Mouse (Mus musculus) heart, postnatal 10 days (tissue): Measurements from ENCODE around the gene Col18a1. TPM values are rescaled to one million over a fixed set of nuclear protein-coding genes. Genes with fewer than 3 reads are reported as not detected.
A peak's percentile ranks its signal among the peaks of the same experiment; 100 is the strongest.

ENCODE experiments used
- DNase-seq, 2 experiments: peaks; one replicate each; pipeline ENCODE4 v3.0.0; 2021
- intact Hi-C: fragments of 180-260 bp; cut with DNase I; formaldehyde crosslinking; loops from one replicate; pipeline ENCODE4 v1.15.1; 2025
- total RNA-seq, 2 experiments: library from RNA; stranded (reverse); gene quantifications; 2 replicates each; pipeline ENCODE4 v1.2.3; 2021

The Col18a1 gene
- total RNA-seq, 2 experiments from 2014 or later = 49.9 to 53.2 TPM

DNA sequence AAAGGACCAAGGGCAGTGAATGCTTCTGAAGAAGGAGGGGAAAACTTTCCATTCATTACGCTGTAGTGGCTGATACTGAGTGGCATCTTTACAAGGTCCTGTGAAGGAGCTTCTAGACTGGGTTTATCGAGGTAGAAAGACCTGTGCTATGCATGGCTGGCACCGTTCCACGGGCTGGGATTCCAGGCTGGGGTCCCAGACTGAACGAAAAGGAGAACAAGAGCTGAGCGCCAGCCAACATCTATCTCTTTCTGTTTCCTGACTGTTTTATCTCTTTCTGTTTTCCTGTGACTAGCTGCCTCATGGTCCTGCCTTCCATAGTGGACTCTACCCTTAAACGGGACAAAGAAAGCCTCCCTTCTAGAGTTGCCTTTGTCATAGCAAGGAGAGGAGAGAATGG is 21.1 kb upstream of the Col18a1 start:
- DNase-seq = no peak
- intact Hi-C loops = no loop called here

DNA sequence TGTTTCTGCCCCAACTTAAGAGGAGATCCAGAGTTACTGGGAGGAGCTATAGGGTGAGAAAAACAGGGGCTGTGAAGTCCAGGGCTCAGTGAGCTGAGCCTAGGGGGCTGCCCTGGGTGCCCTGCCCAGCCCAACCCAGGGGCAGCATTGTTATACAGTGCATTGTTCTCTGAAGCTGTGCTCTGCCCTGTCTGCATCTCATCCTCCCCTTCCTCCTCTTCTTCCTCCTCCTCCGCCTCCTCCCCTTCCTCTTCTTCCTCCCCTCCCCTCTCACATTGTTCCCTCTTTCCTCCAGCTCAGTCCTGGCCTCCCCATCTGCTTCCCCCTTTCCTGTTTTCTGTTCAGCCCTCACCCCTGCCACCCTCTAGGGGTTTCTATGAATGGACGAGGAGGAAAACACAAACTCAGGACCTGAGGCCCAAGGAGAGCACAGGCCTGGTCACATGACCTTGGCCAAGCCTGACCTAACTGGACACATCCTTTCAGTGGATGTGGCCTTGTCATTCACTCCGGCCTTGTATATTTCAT is 16.5 kb upstream of the Col18a1 start:
- intact Hi-C loops = no loop called here
- DNase-seq = no peak

DNA sequence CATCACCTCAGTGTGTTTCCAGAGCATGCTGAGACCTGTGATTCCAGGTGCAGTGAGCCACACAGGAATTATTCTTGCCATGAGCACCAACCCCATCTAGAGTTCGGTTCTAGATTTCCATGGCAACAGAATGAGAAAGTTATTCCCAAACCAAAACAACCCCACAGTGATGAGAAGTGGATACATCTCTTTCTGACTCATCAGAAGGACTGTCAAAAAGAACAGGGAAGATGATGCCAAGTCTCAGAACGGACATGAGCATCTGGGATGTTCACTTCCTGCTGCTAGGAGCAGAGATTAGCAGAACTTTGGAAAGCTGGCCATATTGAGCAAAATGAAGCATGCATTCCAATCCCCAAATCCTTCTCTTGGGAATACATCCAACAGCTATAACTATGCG is 13.8 kb upstream of the Col18a1 start:
- intact Hi-C loops = no loop called here
- no peak for DNase-seq

DNA sequence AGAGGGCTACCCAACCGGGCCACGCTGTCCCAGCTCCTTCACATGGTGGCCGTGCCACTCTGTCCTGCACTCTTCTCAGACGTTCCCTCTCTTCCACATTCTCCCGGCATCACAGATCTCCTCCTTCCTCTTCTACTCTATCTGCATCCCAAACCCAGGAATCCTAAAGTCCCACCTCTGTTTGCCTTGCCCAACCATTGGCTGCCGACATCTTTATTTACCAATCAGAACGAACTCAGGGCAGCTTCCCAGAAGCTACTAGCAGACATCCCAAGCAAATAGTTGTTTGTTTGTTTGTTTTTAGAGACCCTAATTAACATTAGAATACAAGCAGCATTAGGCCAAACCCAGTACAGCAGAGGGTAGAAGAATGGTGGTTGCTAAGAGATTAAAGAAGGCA is 12.3 kb upstream of the Col18a1 start:
- DNase-seq = no peak
- intact Hi-C loops = no loop called here

DNA sequence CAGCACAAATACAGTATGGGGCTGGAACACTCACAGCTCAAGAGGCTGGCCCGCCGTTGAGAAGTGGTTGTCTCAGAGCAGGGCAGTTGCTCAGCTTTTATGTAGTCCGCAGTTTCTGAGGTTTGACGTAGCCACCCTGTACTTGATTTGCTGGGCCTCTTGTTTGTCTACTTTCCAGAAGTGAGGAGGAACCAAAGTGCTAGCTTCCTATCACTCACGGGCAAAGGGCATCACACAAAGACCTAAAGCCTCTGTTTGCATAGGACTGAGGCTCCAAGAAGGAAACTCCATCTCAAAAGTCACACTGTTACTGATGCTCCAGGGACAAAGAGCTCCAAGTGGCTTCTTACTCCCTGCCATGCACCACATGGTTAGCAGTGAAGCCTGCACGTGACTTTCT is 4.1 kb upstream of the Col18a1 start:
- intact Hi-C loops = no loop called here
- DNase-seq = no peak

DNA sequence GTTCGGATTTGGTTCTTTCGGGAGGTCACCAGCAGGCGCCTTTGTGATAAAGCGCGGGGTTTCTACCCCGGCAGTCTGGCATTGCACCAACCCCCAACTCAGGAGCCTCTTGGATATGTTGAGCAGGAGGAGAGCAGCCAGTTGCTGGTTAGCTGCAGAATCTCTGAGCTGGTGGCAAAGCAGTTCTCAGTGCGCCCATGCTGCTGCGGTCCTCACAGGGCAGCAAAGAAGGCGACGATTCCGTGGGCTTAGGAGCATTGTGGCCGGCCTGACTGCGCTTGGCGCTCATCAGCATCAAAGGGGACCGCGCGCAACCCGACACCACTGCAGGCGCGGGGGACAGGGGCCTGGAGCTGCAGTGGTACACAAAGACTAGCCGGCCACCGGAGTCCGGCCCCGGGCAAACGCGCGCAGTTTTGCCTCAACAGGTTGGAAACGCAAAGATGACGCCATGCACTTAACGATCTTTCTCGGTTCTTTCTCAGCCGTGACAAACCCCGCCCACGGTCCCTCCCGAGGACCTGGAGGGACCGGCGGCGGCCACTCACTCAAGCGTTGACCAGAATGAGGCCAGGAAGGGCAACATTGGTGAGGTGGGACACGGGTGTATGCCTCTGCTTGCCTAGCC is 916 bp downstream of the Col18a1 start:
- intact Hi-C loops = loop anchor here (2.0 kb wide), 1 partner anchor 39 kb away; no protein-coding TSS in a partner anchor
- DNase-seq = peak in 1 of 2 experiments; percentile 38

DNA sequence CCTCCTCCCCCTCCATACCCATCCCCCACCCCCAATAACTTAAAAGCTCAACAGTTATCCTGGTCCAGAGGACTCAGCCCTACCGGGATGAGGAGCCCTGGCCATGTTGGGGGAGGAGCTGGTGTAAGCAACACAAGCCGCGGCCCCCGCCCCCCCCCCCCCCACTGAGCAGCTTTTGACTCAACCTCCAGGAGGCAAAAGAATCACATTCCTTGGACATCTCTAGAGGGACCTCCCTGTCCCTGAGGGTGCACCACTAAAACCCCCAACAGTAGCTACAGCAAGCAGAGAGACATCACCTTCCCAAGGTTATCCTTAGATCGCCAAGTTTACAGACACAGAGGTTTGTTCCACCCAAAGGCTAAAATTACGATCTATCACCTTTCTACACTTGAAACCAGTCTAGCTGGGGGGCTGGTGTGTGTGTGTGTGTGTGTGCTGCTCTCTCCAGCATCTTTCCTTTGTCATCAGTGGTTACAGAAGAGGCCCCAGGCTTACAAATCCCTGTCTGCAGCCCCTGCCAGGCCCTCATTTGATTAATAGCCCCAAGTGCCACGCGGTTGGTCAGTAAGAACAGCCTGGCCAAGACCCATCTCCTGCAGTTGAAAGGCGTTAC is 1.8 kb downstream of the Col18a1 start:
- intact Hi-C loops = loop anchor here (2.0 kb wide), 1 partner anchor 40 kb away; no protein-coding TSS in a partner anchor
- DNase-seq = no peak

- DNase-seq = no peak
- intact Hi-C loops = loop anchor here (2.0 kb wide), 1 partner anchor 41 kb away; no protein-coding TSS in a partner anchor
Observed at GRCm38 (mm10) chr10:77164041-77164436, 2.3 kb downstream of the Col18a1 start.

DNA sequence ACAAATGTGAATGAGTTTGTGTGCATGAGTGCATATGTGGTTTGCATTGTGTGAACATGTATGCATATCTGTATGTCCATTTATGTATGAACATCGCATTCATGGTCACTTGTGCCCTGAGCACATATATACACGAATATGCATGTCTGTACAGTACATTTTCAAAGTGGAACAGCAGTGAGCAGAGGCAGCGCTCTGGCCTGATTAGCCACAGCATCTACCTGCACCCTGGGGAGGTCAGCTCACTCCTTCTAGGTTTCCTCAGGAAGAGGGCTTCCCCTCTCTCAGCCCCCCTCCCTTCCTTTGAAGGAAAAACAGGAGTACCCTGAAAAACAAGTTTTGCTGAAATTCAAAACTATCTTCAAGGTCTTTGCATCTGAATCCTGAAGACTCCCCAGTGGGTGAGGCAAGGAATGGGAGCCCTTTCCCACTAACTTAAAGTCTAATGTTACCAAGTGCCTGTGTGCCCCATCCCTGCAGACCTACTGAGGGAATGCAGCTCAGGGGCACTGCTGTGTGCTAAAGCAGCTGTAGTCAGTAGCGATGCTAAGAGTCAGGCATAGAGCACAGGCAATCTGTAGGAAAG is 2.9 kb downstream of the Col18a1 start:
- intact Hi-C loops = no loop called here
- DNase-seq = no peak

DNA sequence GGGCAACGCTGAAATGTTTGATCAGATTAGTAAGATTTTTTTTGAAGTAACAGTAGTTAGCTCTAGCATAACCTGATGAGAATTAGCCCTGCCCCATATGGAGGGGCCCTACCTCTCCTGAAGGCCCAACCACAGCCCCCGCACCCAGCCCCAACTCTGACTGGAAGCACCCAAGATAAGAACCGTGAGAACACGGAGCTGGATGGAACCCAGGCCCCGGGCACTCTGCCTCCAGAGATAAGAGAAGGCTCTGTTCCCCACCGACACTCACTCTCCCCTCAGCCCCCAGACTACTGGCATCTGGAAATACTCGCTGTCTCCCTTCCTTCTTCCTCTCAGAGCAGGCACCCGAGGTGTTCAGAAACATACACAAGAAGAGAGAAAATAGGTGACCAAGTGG is 6.8 kb downstream of the Col18a1 start:
- intact Hi-C loops = no loop called here
- DNase-seq = no peak

DNA sequence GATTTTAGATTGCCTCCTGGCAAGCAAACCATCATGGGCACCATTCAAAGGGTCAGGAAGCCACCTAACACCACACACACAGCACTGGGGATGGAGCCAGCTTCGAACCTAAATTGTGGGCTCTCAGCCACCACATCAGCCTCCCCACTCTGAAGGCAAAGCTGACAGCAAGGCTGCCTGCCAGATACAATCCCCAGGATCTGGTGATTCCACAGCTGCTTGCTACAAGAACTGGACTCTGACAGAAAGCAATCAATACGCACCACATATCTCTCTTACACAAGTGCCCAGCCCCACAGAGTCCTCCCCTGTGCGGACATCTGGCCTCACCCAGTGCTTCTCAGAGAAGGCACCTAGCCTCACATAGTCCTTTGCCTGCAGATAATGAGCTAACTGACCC is 7.4 kb downstream of the Col18a1 start:
- intact Hi-C loops = no loop called here
- no peak for DNase-seq

DNA sequence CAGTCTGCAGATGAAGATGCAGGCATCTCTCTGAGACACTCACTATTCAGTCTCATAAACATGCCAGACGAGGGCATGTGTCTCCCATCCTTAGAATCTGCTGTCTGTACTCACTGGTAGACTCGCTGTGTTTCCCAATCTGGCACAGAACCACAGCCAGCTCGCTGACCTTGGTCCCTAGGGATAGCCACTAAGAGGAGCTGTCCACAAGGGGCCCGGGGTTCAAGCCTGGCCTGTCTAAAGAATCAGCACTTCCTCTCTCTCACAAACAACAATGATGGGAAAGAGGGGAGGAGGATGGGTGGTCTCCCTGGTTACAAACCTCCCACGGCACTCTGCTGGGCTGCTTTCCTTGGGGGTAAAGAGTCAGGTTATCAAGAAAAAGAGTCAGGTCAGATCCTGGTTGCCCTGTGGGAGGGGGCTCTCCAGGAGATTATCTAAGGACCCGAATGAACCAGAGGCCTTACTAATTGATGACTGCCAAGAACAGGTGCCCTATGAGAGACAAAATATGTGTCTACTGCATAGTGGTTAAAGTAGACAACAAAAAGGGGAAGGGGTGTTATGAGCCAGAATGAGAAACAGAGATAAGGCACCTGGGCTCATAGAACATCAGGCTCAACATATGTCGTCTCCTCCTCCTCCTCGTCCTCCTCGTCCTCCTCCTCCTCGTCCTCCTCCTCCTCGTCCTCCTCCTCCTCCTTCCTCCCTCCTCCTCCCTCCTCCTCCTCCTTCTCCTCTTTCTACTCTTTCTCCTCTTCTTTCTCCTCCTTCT is 8.9 kb downstream of the Col18a1 start:
- DNase-seq = no peak
- intact Hi-C loops = no loop called here

DNA sequence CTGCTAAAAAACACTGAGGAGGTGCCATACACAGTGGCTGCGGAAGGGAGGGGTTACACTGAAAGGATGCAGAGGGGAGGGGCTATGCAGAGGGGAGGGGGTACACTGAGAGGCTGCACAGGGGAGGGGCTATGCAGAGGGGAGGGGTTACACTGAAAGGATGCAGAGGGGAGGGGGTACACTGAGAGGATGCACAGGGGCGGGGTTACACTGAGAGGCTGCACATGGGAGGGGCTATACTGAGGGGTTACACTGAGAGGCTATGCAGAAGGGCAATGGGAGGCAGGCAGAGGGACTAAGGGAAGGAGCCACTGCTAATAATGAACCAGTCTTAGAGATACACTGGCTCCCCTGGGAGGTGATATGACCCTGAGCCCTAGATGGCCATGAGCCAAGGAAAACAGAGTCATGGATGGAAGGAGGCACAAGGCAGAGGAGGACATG is 14.1 kb downstream of the Col18a1 start:
- intact Hi-C loops = no loop called here
- DNase-seq = no peak

DNA sequence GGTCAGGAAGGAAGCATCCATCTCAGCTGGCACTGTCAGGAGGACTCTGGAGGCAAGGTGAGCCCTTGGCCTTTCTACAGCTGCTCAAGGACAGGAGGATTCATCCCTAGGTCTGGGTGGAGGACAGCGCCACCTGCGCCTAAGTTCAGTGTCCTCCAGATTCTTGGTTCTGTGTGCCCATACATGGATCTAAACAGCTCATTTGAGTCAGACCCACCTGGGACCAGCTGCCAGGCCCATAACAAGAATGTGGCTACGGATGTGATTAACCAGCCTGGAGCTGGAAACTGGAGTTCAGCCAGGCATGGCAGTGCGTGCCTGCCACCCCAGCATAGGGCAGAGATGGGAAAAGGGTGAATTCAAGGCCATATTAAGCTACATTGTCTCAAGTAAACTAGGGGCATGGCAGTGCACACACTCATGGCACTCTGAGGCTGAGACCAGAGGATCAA is 14.8 kb downstream of the Col18a1 start:
- DNase-seq = no peak
- intact Hi-C loops = no loop called here

- no peak for DNase-seq
- intact Hi-C loops = no loop called here
Observed at GRCm38 (mm10) chr10:77150947-77151521, 15.3 kb downstream of the Col18a1 start.

DNA sequence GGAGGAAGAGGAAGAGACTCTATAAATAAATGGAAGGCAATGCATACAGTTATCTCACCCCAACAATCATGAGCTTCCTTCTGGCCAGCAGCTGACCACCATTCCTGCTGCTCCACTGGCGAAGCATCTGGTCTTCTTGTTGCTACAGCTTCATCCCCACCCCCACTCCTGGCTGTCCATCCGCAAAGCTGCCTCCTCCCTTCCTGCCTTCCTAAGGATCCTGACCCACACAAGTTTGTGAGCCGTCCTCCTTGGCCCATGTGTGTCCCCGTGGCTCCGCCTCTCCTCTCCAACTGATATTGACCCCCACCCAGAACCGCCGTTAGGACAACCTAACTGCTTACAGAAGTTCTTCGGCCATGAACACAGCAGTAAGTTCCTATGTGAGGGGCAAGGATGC is 16.3 kb downstream of the Col18a1 start:
- peak; percentile 34 to 55 for DNase-seq
- intact Hi-C loops = no loop called here

DNA sequence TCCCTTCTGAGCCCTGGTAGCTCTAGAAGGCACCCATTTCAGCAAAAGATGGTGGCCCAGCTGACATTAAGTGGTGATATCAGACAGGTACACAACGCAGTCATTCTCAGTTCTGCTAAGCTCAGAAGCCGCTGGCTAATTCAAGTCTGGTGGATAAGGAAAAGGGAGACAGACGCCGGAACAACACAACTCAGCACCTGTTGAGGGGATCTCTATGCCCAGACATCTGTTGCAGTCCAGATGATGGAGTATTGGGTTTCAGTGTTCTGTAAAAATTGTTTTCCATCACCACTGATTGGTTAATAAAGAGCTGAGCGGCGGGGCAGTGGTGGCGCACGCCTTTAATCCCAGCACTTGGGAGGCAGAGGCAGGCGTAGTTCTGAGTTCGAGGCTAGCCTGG is 18.8 kb downstream of the Col18a1 start:
- DNase-seq = no peak
- intact Hi-C loops = no loop called here

- DNase-seq = peak; percentile 57 to 58
- intact Hi-C loops = no loop called here
Observed at GRCm38 (mm10) chr10:77146901-77147463, 19.4 kb downstream of the Col18a1 start.

DNA sequence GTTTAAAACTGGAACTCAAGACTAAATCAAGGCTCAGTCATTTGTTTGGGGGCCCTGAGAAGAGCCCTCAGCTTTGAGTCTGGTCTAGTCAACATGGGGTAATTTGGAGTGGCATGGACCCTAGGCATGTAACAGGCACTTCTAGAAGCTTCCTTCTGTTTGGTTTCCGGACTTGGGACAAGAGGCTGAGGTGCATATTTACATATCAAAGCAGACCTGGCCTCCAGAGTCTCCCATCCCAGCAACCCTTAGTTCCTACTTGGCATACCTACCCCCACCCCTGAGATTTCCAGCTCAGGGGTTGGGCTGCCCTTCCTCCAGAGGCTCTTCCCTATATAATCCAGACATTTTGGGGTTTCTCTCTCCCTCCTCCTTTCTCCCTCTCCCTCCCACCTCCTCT is 20.4 kb downstream of the Col18a1 start:
- no peak for DNase-seq
- intact Hi-C loops = no loop called here

DNA sequence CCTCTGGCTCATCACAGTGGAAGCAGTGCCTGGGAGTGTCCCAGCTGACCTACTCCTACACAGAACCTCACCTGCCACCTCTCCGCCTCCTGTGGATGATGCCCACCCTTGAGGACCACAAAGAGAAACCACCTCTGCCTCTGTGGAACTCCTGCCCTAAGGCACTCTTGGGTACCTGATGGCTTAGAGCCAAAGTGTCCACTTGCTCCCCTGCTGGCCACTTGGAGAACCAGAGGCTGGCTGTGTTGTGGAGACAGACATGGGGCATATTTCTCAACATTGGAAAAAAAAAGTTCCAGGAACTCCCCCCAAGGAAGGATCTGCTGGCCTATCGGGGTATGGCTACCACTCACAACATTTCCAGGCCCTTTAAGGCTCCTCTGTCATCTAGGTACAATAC is 22.0 kb downstream of the Col18a1 start:
- intact Hi-C loops = no loop called here
- DNase-seq = no peak
